Mouse (Mus musculus): ENCODE measurements around the gene Efna2.

- TF ChIP-seq CTCF (IDR thresholded peaks at IDR 0.05; ENCODE audit: low read depth) (no peak), EP300 (optimal IDR thresholded peaks at IDR 0.05) (no peak)
These were observed 1.6 kb upstream of the Efna2 start for GRCm38 (mm10) chr10:80177441-80178279.

Data from stomach, postnatal 0 days (tissue).